Mouse (Mus musculus) forebrain, embryonic 13.5 days (tissue): ENCODE data around the gene Grifin. TPM values are rescaled to one million over a fixed set of nuclear protein-coding genes. Genes with fewer than 3 reads are reported as not detected.

Source experiments
- ATAC-seq: fragments of 200-750 bp; cut with Nextera tagmentation; 2 replicates; pipeline ENCODE4 v1.8.0; 2017
- H3K27ac ChIP-seq: fragments of 300-500 bp; sonication (generic); 2 replicates; pipeline ENCODE4 v1.5.1; 2015; ENCODE audit warnings: inconsistent platforms, mild to moderate bottlenecking, moderate library complexity
- H3K27me3 ChIP-seq: fragments of 300-500 bp; sonication (generic); 2 replicates; pipeline ENCODE4 v1.6.1; 2015; ENCODE audit warnings: mild to moderate bottlenecking, inconsistent platforms
- H3K36me3 ChIP-seq: fragments of 300-500 bp; sonication (generic); 2 replicates; pipeline ENCODE4 v1.6.1; 2015; ENCODE audit warnings: mild to moderate bottlenecking, inconsistent platforms; ENCODE audit not compliant: poor library complexity, severe bottlenecking
- H3K4me1 ChIP-seq: fragments of 300-500 bp; sonication (generic); 2 replicates; pipeline ENCODE4 v1.6.1; 2015; ENCODE audit warnings: inconsistent platforms
- H3K4me2 ChIP-seq: fragments of 300-500 bp; sonication (generic); 2 replicates; pipeline ENCODE4 v1.6.1; 2015; ENCODE audit warnings: inconsistent platforms, mild to moderate bottlenecking, moderate library complexity
- H3K4me3 ChIP-seq: fragments of 300-500 bp; sonication (generic); 2 replicates; pipeline ENCODE4 v1.5.1; 2015; ENCODE audit warnings: mild to moderate bottlenecking, inconsistent platforms
- H3K9ac ChIP-seq: fragments of 300-500 bp; sonication (generic); 2 replicates; pipeline ENCODE4 v1.6.1; 2015; ENCODE audit warnings: mild to moderate bottlenecking, inconsistent platforms
- H3K9me3 ChIP-seq: fragments of 300-500 bp; sonication (generic); replicated peaks from 2 replicates; pipeline ENCODE4 v1.6.1; 2016; ENCODE audit warnings: inconsistent platforms
- WGBS: fragments of 180-500 bp; shearing (Covaris S2); methylation state at CpG from one replicate; pipeline ENCODE4 v1.1.7; 2015; 5-methylcytosine and 5-hydroxymethylcytosine counted together
- polyA plus RNA-seq: library from polyadenylated mRNA; unstranded; fragments of >200 nt; fragmentation: Nextera tagmentation; extraction: Ambion mirVana; gene quantifications from 2 replicates; pipeline ENCODE4 v1.2.1, GENCODE M21; 2015

Grifin gene
- 0.49 TPM in 1 of 2 replicates, not detected in the other for polyA plus RNA-seq

GRCm38 (mm10) chr5:140564896-140565295 lies at the start of gene Grifin:
TSS of gene Grifin (minus strand) at chr5:140565071.
- no peaks in the 10 kb centered on the region for H3K36me3 ChIP-seq

GRCm38 (mm10) chr5:140614141-140614540 lies 49.3 kb upstream of the Grifin start:
- no peak for ATAC-seq
- Histone ChIP-seq H3K4me3 (no peak overlapping the region), H3K9me3 (no peaks in the 10 kb centered on the region), H3K9ac (0 out of 2 replicates have a peak overlapping the region, but pooled peaks have one; percentile 21), H3K4me1 (peaks cover 59% of the 10 kb centered on the region), H3K4me2 (no peak overlapping the region), H3K27ac (peak overlapping the region; percentile 41; the same call in 1 of the 2 replicates), H3K27me3 (no peaks in the 10 kb centered on the region), H3K36me3 (peaks cover 59% of the 10 kb centered on the region)
- 95% methylated on average over 10 of the region's 10 CpGs for WGBS

More at GRCm38 (mm10) chr5:140564896-140565295, at the start of gene Grifin:
- H3K9me3 ChIP-seq: no peaks in the 10 kb centered on the region
- H3K4me3 ChIP-seq: no peak within 1 kb of the TSS
- 0 out of 2 replicates have a peak, but pooled peaks have one; percentile 9 for ATAC-seq
- 94% methylated on average over 4 of the region's 4 CpGs for WGBS
- H3K4me1 ChIP-seq: peaks cover 39% of the 10 kb centered on the region
- no peaks in the 10 kb centered on the region for H3K27me3 ChIP-seq
- no peak within 1 kb of the TSS for H3K9ac ChIP-seq
- no peak within 1 kb of the TSS for H3K4me2 ChIP-seq
- H3K27ac ChIP-seq: no peak within 1 kb of the TSS

- Histone ChIP-seq H3K36me3 (peaks cover 47% of the 10 kb centered on the region), H3K9me3 (no peaks in the 10 kb centered on the region), H3K4me1 (peaks cover 76% of the 10 kb centered on the region), H3K4me3 (peak overlapping the region; percentile 69), H3K27ac (peak overlapping the region; percentile 98), H3K4me2 (peak overlapping the region; percentile 86), H3K27me3 (no peaks in the 10 kb centered on the region), H3K9ac (peak overlapping the region; percentile 92)
- WGBS: 16% methylated on average over 18 of the region's 18 CpGs
- no peak for ATAC-seq
Measured at GRCm38 (mm10) chr5:140612191-140612590, 47.3 kb upstream of the Grifin start.

GRCm38 (mm10) chr5:140611611-140612185 lies 46.8 kb upstream of the Grifin start:
- 0% methylated on average over 15 of the region's 15 CpGs for WGBS
- H3K9ac ChIP-seq: peak overlapping the region; percentile 92
- peak overlapping the region; percentile 98 for H3K27ac ChIP-seq
- H3K4me1 ChIP-seq: peaks cover 80% of the 10 kb centered on the region
- H3K27me3 ChIP-seq: 0 out of 2 replicates have a peak, but pooled peaks cover 5% of the 10 kb centered on the region
- peak; percentile 26; the same call in 1 of the 2 replicates for ATAC-seq
- peak overlapping the region; percentile 86 for H3K4me2 ChIP-seq
- H3K4me3 ChIP-seq: peak overlapping the region; percentile 69
- H3K9me3 ChIP-seq: no peaks in the 10 kb centered on the region
- peaks cover 43% of the 10 kb centered on the region for H3K36me3 ChIP-seq

- Histone ChIP-seq H3K4me2 (peak overlapping the region; percentile 86), H3K36me3 (peaks cover 37% of the 10 kb centered on the region), H3K9ac (peak overlapping the region; percentile 92), H3K4me3 (peak overlapping the region; percentile 69), H3K9me3 (no peaks in the 10 kb centered on the region), H3K27ac (peak overlapping the region; percentile 98), H3K4me1 (peaks cover 86% of the 10 kb centered on the region), H3K27me3 (0 out of 2 replicates have a peak, but pooled peaks cover 10% of the 10 kb centered on the region)
- WGBS: under 1% methylated on average over 21 of the region's 21 CpGs
- ATAC-seq: peak; percentile 46
Measured at GRCm38 (mm10) chr5:140611021-140611583, 46.2 kb upstream of the Grifin start.

- peaks cover 92% of the 10 kb centered on the region for H3K4me1 ChIP-seq
- H3K27ac ChIP-seq: peak overlapping the region; percentile 98
- 0 out of 2 replicates have a peak, but pooled peaks cover 15% of the 10 kb centered on the region for H3K27me3 ChIP-seq
- under 1% methylated on average over 25 of the region's 30 CpGs for WGBS
- peak overlapping the region; percentile 69 for H3K4me3 ChIP-seq
- no peak; the same call in 1 of the 2 replicates for ATAC-seq
- peak overlapping the region; percentile 92 for H3K9ac ChIP-seq
- H3K4me2 ChIP-seq: peak overlapping the region; percentile 86
- no peaks in the 10 kb centered on the region for H3K9me3 ChIP-seq
- peaks cover 34% of the 10 kb centered on the region for H3K36me3 ChIP-seq
Measured at GRCm38 (mm10) chr5:140610273-140611011, 45.6 kb upstream of the Grifin start.

- WGBS: 0% methylated on average over 13 of the region's 13 CpGs
- Histone ChIP-seq H3K4me2 (peak overlapping the region; percentile 86), H3K27me3 (0 out of 2 replicates have a peak, but pooled peaks cover 15% of the 10 kb centered on the region), H3K36me3 (peaks cover 26% of the 10 kb centered on the region), H3K9me3 (no peaks in the 10 kb centered on the region), H3K27ac (peak overlapping the region; percentile 98), H3K9ac (peak overlapping the region; percentile 92), H3K4me1 (peaks cover 93% of the 10 kb centered on the region), H3K4me3 (peak overlapping the region; percentile 69)
- ATAC-seq: peak; percentile 8; the same call in 1 of the 2 replicates
Measured at GRCm38 (mm10) chr5:140609511-140610272, 44.8 kb upstream of the Grifin start.

- Histone ChIP-seq H3K9ac (peak overlapping the region; percentile 92), H3K4me2 (peak overlapping the region; percentile 86), H3K27ac (peak overlapping the region; percentile 98), H3K9me3 (no peaks in the 10 kb centered on the region), H3K27me3 (0 out of 2 replicates have a peak, but pooled peaks cover 15% of the 10 kb centered on the region), H3K36me3 (peaks cover 16% of the 10 kb centered on the region), H3K4me1 (peaks cover 84% of the 10 kb centered on the region), H3K4me3 (peak overlapping the region; percentile 69)
- peak; percentile 17; the same call in 1 of the 2 replicates for ATAC-seq
- 0% methylated on average over 16 of the region's 16 CpGs for WGBS
Measured at GRCm38 (mm10) chr5:140608634-140609015, 43.8 kb upstream of the Grifin start.

- Histone ChIP-seq H3K9me3 (no peaks in the 10 kb centered on the region), H3K9ac (peak overlapping the region; percentile 92), H3K4me2 (peak overlapping the region; percentile 86), H3K27ac (peak overlapping the region; percentile 98), H3K36me3 (peaks cover 10% of the 10 kb centered on the region), H3K4me1 (peaks cover 79% of the 10 kb centered on the region), H3K27me3 (0 out of 2 replicates have a peak, but pooled peaks cover 15% of the 10 kb centered on the region), H3K4me3 (peak overlapping the region; percentile 69)
- under 1% methylated on average over 17 of the region's 17 CpGs for WGBS
- no peak for ATAC-seq
Measured at GRCm38 (mm10) chr5:140607836-140608633, 43.2 kb upstream of the Grifin start.

- WGBS: under 1% methylated on average over 79 of the region's 91 CpGs
- H3K4me3 ChIP-seq: peak within 1 kb of the TSS; percentile 69
- peak within 1 kb of the TSS; percentile 92 for H3K9ac ChIP-seq
- peak; percentile 63 for ATAC-seq
- H3K9me3 ChIP-seq: no peaks in the 10 kb centered on the region
- peak within 1 kb of the TSS; percentile 86 for H3K4me2 ChIP-seq
- peaks cover 2% of the 10 kb centered on the region for H3K36me3 ChIP-seq
- H3K4me1 ChIP-seq: peaks cover 73% of the 10 kb centered on the region
- H3K27me3 ChIP-seq: 0 out of 2 replicates have a peak, but pooled peaks cover 15% of the 10 kb centered on the region
- peak within 1 kb of the TSS; percentile 98 for H3K27ac ChIP-seq
Measured at GRCm38 (mm10) chr5:140607001-140607835, 42.3 kb upstream of the Grifin start, which contains the start of gene Lfng. TSS of gene Lfng (plus strand) at chr5:140607320.
